Mouse (Mus musculus) neural tube, embryonic 10.5 days (tissue): ENCODE results near the gene Hist1h2an.
A peak's percentile ranks its signal among the peaks of the same experiment; 100 is the strongest.
"Not testable (repeated sequence)": the region's sequence is repeated elsewhere in the genome, so short reads cannot be mapped to it uniquely, and the experiment has no call there.

Experiments
- DNase-seq: peaks from one replicate; pipeline ENCODE4 v3.0.0-alpha.2; 2017; ENCODE audit warnings: low spot score; ENCODE audit errors: extremely low spot score

Hist1h2an gene

GRCm38 (mm10) chr13:21786899-21787629 lies at the start of gene Hist1h2an, which contains the start of gene Hist1h2bp:
TSS of gene Hist1h2an (minus strand) at chr13:21787218.
TSS of gene Hist1h2bp (plus strand) at chr13:21787461.
- DNase-seq = peak; percentile 87

- not testable (repeated sequence) for DNase-seq
Measured at GRCm38 (mm10) chr13:21833461-21833860, 46.4 kb upstream of the Hist1h2an start, which contains the start of the genes Hist1h2ap and Hist1h2br. TSS of gene Hist1h2ap (minus strand) at chr13:21833507. TSS of gene Hist1h2br (plus strand) at chr13:21833743.

GRCm38 (mm10) chr13:21831418-21832394 lies 44.7 kb upstream of the Hist1h2an start, which contains the start of gene Hist1h4n:
TSS of gene Hist1h4n (minus strand) at chr13:21832196.
- DNase-seq = not testable (repeated sequence)

GRCm38 (mm10) chr13:21830344-21830743 lies 43.3 kb upstream of the Hist1h2an start:
- peak; percentile 15 for DNase-seq

- DNase-seq = peak; percentile 4
Measured at GRCm38 (mm10) chr13:21828511-21828910, 41.5 kb upstream of the Hist1h2an start.

- DNase-seq = not testable (repeated sequence)
Measured at GRCm38 (mm10) chr13:21820082-21820890, 33.3 kb upstream of the Hist1h2an start.

- not testable (repeated sequence) for DNase-seq
Measured at GRCm38 (mm10) chr13:21812092-21812491, 25.1 kb upstream of the Hist1h2an start.

- DNase-seq = not testable (repeated sequence)
Measured at GRCm38 (mm10) chr13:21811539-21811938, 24.5 kb upstream of the Hist1h2an start, which contains the start of gene Hist1h4m. TSS of gene Hist1h4m (plus strand) at chr13:21811746.

- not testable (repeated sequence) for DNase-seq
Measured at GRCm38 (mm10) chr13:21811074-21811473, 24.1 kb upstream of the Hist1h2an start.

- not testable (repeated sequence) for DNase-seq
Measured at GRCm38 (mm10) chr13:21810073-21810472, 23.1 kb upstream of the Hist1h2an start, which contains the start of the genes Hist1h2bq and Hist1h2ao. TSS of gene Hist1h2bq (minus strand) at chr13:21810197. TSS of gene Hist1h2ao (plus strand) at chr13:21810465.

GRCm38 (mm10) chr13:21803058-21803457 lies 16.0 kb upstream of the Hist1h2an start:
- DNase-seq = not testable (repeated sequence)

GRCm38 (mm10) chr13:21797163-21797562 lies 10.1 kb upstream of the Hist1h2an start:
- DNase-seq = not testable (repeated sequence)

- no peak for DNase-seq
Measured at GRCm38 (mm10) chr13:21795584-21795983, 8.6 kb upstream of the Hist1h2an start.

GRCm38 (mm10) chr13:21790601-21791283 lies 3.7 kb upstream of the Hist1h2an start:
- DNase-seq = peak; percentile 54

- DNase-seq = no peak
Measured at GRCm38 (mm10) chr13:21789925-21790324, 2.9 kb upstream of the Hist1h2an start.

GRCm38 (mm10) chr13:21787760-21788593 lies 959 bp upstream of the Hist1h2an start:
- no peak for DNase-seq

- DNase-seq = peak; percentile 44
Measured at GRCm38 (mm10) chr13:21786189-21786898, 674 bp downstream of the Hist1h2an start.

- DNase-seq = no peak
Measured at GRCm38 (mm10) chr13:21784311-21784710, 2.7 kb downstream of the Hist1h2an start.
